Mouse (Mus musculus): ENCODE results near the gene Orai3.

GRCm38 (mm10) chr7:127766851-127767609, 2.6 kb upstream of the Orai3 start:
- peak; percentile 49 for TF ChIP-seq CTCF (IDR thresholded peaks at IDR 0.05; ENCODE audit: low read depth)
- peak; percentile 81 for TF ChIP-seq EP300 (IDR thresholded peaks at IDR 0.05; ENCODE audit: low read depth)

All from liver, postnatal 0 days (tissue).